Mouse (Mus musculus) WW6 (cell line): ENCODE data around the gene Spry2.

Experiments
- DNase-seq: peaks from one replicate; pipeline ENCODE4 v3.0.0-alpha.2; 2013; ENCODE audit warnings: low read depth, low spot score

Spry2 gene

GRCm38 (mm10) chr14:105892941-105893622, 3.5 kb downstream of the Spry2 start:
- no peak for DNase-seq

- DNase-seq: no peak
Observed at GRCm38 (mm10) chr14:105890516-105891231, 5.9 kb downstream of the Spry2 start.

DNA sequence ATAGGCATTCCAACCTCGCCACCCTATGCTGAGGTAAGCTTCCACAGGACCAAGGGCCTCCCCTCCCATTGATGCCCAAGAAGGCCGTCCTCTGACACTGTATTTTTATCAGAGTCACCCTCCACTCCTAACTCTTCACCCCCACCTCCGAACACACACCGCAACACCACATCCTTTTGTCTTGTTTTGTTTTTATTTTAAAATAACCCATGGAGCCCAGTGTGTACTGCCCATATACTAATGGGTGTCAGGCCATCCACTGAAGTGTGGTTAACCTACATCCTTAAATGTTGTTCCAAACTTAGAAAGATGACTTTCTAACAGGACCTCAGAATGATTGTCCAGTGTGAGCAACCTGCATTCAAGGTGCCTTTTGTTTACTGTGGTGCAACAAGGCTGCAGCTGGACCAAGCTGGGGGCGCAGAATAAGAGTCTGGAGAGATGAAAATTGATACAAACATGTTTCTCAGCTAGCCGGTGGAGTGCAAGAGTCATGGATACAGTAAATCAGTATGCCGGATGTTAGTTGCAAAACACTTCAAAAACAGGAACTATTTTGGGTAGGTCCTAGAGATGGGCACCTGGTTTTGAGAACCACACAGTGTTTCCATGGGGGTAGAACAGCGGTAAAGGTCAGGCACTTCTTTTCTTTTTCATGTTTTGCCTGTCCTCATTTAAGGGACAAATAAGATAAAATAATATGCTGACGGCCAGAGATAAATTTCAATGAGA, 9.8 kb downstream of the Spry2 start:
- DNase-seq: no peak

GRCm38 (mm10) chr14:105885249-105885648, 11.4 kb downstream of the Spry2 start:
- DNase-seq: no peak

GRCm38 (mm10) chr14:105883215-105883614, 13.4 kb downstream of the Spry2 start:
- no peak for DNase-seq

DNA sequence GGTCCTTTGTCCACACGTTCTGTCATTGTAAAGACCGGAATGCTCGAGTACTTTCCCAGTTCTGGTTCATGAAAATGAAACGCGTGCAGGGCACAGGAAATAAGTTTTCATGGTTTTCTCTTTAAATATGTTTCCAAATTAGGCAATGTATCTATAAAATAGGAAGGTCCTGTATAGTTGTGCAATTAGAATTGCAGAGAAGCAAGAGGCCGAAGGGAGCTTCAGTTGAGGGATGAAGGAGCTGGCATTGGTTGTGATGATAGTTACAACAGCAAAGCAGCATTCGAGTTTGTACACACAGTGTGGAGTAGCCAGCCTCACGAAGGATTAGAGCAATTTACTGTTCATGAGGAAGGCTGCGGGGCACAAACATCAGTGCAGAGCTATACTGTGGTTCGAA, 18.3 kb downstream of the Spry2 start:
- no peak for DNase-seq

DNA sequence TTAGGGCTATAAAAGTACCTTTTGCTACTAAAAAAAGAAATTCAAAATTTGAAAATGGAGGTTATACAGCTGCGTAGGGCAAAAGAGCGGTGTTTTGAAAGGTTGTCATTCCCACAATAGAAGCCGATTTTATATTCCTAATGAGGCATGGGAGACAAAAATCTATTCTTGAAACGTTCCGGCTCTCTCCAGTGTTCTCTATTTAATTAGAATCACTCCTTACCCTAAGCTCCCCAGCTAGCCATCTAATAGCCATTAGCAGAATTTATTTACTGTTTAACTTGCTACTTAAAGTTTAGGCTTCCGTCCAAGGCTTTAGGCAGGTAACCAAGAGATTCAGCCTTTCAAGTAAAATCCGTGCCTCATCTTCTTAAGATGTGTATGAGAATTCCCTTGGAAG, 20.2 kb downstream of the Spry2 start:
- no peak for DNase-seq

DNA sequence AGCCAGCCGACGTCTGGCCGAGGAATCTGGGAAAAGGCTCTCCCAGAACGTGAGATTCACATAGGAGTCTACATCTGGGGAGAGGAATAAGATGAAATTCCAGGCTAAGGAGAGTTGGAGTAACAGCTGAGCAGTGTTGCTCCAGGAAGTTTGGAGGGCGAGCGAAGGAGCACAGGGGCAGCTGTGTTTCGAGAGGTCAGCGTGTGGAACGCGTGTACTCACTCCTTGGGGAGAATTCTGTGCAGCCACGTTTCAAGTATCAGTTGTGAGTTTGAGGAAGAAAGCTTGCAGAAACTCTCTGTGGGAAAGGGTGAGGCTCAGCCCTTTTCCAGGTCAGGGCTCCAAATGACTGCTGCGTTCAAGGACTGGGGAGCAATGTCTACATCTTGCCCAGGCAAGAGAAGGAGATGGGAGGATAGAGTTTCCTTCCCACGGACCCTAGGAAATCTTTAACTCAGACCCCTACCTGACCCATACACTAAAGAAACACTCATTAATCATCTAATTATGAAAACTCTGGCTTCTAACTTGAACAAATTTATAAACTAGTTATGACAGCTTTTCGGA, 26.2 kb downstream of the Spry2 start:
- DNase-seq: no peak

- no peak for DNase-seq
Observed at GRCm38 (mm10) chr14:105865381-105865938, 31.2 kb downstream of the Spry2 start.

- no peak for DNase-seq
Observed at GRCm38 (mm10) chr14:105862199-105862598, 34.4 kb downstream of the Spry2 start.

- DNase-seq: peak; percentile 56
Observed at GRCm38 (mm10) chr14:105860920-105861319, 35.7 kb downstream of the Spry2 start.

GRCm38 (mm10) chr14:105860276-105860675, 36.3 kb downstream of the Spry2 start:
- no peak for DNase-seq

DNA sequence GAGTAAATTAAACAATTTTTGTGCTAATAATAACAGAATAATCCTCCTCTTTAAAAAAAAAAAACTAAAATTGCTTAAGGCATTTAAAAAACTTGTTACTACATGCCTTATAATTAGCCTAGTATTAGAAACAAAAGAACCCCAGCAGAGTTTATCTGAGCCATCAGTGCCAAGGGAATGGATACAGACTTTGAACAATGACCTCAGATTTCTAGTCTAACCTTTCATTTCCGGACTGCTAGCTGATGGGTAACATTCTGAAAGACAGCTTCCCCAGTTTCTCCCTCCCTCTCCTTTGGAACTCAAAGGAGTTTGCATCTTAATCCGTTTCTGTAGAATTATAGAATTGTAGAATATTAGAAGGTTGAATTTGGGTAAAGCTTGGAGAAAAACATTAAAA, 36.7 kb downstream of the Spry2 start:
- DNase-seq: no peak

DNA sequence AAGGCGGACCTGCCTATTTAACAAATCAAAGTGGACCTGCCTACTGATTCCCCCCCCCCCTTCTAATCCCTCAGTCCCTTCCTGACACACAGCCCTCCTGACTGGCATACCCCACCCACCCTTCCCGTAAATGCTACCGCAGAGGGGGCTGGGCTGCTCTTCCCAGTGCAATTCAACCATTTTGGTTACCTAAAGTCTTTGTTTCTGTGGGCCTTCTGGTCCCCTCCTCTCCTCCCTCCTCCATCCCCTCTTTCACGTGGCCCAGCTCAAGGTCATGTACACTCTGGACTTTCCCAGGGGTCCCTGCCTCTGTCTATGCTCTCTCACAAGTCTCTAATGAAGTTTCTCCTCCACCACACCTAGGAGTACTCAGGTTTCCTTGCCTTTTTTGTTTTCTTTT, 37.3 kb downstream of the Spry2 start:
- peak; percentile 78 for DNase-seq

GRCm38 (mm10) chr14:105858935-105859334, 37.7 kb downstream of the Spry2 start:
- DNase-seq: no peak

DNA sequence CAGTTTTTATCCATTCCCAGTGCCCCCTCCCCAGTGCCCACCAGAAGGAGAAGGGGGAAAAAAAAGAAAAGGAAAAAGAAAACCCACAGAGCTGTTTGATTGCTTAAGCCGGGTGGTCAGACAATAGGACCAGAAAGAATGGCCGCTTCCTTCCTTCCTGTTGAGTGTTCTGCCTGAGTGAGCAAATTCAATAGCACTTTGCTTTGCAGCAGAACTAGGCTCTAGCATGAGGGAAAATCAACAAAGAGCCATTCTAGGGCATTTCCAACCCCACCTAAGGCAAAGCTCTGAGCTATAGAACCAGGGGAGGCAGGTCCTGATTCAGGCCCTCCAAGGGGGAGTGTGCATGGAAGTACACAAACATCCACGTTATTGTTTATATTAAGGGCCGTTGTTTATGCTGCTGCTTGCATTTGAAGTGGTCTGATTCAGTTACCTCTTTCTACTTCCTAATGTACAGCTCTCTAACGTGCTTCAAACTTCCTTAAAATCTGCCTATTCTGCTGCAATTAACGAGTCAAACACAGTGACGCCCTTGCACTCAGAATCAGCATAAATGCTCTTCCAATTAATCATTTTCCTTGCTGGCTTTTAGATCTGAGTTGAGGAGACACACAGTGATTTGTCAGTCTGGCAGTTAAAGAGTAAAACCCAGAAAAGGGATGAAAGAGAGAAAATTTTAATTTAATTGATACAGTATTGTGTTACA, 45.1 kb downstream of the Spry2 start:
- DNase-seq: no peak
